Mouse (Mus musculus) CH12.LX (cell line): Measurements from ENCODE around the gene Kctd10. TPM values are rescaled to one million over a fixed set of nuclear protein-coding genes. Genes with fewer than 3 reads are reported as not detected.

Experiments used
- DNase-seq: peaks from one replicate; pipeline ENCODE4 v3.0.0-alpha.2; 2013; ENCODE audit errors: extremely low read depth
- H3K27ac ChIP-seq: 2 replicates; pipeline ENCODE4 v1.5.1; 2012; ENCODE audit warnings: low read depth, mild to moderate bottlenecking, control low read depth, moderate library complexity; ENCODE audit not compliant: insufficient read depth
- H3K27me3 ChIP-seq: replicated peaks from 2 replicates; pipeline ENCODE3; 2012; ENCODE audit warnings: inconsistent platforms
- H3K36me3 ChIP-seq, 2 experiments: replicated peaks in 1 of 2; 2 replicates each; pipeline versions ENCODE3 to v1.6.1; 2012; ENCODE audit warnings: inconsistent platforms in 1 of 2, low read length in 1 of 2, mild to moderate bottlenecking in 1 of 2, mixed read lengths in 1 of 2, moderate library complexity in 1 of 2; ENCODE audit not compliant: control insufficient read depth in 1 of 2, insufficient read depth in 1 of 2
- H3K4me1 ChIP-seq, 2 experiments: 2 replicates each; pipeline ENCODE4 v1.6.1; 2012; ENCODE audit warnings: inconsistent platforms in 1 of 2, moderate library complexity in 1 of 2; ENCODE audit not compliant: insufficient read depth in 2 of 2, control insufficient read depth in 1 of 2
- H3K4me2 ChIP-seq: 2 replicates; pipeline ENCODE4 v1.6.1; 2012; ENCODE audit warnings: low read depth, mild to moderate bottlenecking, control low read depth; ENCODE audit not compliant: poor library complexity, insufficient read depth, severe bottlenecking
- H3K4me3 ChIP-seq, 3 experiments: fragments of 150-350 bp in 1 of 3; sonication (generic) in 1 of 3; replicated peaks in 1 of 3; 2 replicates each; pipeline versions ENCODE3 to v1.5.1; 2011 to 2012; ENCODE audit warnings: low read depth in 2 of 3, low read length in 2 of 3, mild to moderate bottlenecking in 2 of 3, moderate library complexity in 2 of 3, control low read depth in 1 of 3, improper control_type of control experiment in 1 of 3, inconsistent platforms in 1 of 3, mixed read lengths in 1 of 3; ENCODE audit not compliant: poor library complexity in 1 of 3
- H3K79me2 ChIP-seq: replicated peaks from 2 replicates; pipeline ENCODE4 v1.6.1; 2012; ENCODE audit warnings: mild to moderate bottlenecking, moderate library complexity; ENCODE audit not compliant: control insufficient read depth, poor library complexity, insufficient read depth, severe bottlenecking; ENCODE audit errors: extremely low read depth
- H3K9ac ChIP-seq: 2 replicates; pipeline ENCODE4 v1.6.1; 2012; ENCODE audit warnings: low read depth, mild to moderate bottlenecking, control low read depth, moderate library complexity; ENCODE audit not compliant: insufficient read depth
- H3K9me3 ChIP-seq: replicated peaks from 2 replicates; pipeline ENCODE3; 2012; ENCODE audit warnings: low read length, inconsistent platforms, mixed read lengths
- BHLHE40 ChIP-seq: IDR thresholded peaks from 2 replicates; pipeline ENCODE4 v1.6.1; 2011; ENCODE audit warnings: mild to moderate bottlenecking, low read depth, low read length, improper control_type of control experiment
- CTCF ChIP-seq, 2 experiments: IDR thresholded peaks in 1 of 2; conservative IDR thresholded peaks in 1 of 2; 2 replicates each; pipeline ENCODE4 v1.5.1; 2011 to 2012; ENCODE audit warnings: low read depth in 2 of 2, low read length in 2 of 2, improper control_type of control experiment in 1 of 2, inconsistent platforms in 1 of 2, mild to moderate bottlenecking in 1 of 2, moderate library complexity in 1 of 2
- EP300 ChIP-seq: IDR thresholded peaks from 2 replicates; pipeline ENCODE4 v1.6.1; 2011; ENCODE audit warnings: low read length, improper control_type of control experiment
- GABPA ChIP-seq: IDR thresholded peaks from 2 replicates; pipeline ENCODE4 v1.6.1; 2012; ENCODE audit warnings: low read depth, low read length, improper control_type of control experiment, inconsistent platforms; ENCODE audit not compliant: insufficient replicate concordance
- HCFC1 ChIP-seq: IDR thresholded peaks from 2 replicates; pipeline ENCODE4 v1.6.1; 2012; ENCODE audit warnings: low read depth, mild to moderate bottlenecking, inconsistent platforms, low read length, improper control_type of control experiment
- IRF4 ChIP-seq: IDR thresholded peaks from 2 replicates; pipeline ENCODE4 v1.6.1; 2014; ENCODE audit warnings: low read depth, mild to moderate bottlenecking, inconsistent platforms, low read length, improper control_type of control experiment
- MAX ChIP-seq: IDR thresholded peaks from 2 replicates; pipeline ENCODE4 v1.6.1; 2011; ENCODE audit warnings: low read length, improper control_type of control experiment
- MEF2A ChIP-seq: IDR thresholded peaks from 2 replicates; pipeline ENCODE4 v1.6.1; 2014; ENCODE audit warnings: low read depth, mild to moderate bottlenecking, inconsistent platforms, low read length, improper control_type of control experiment, borderline replicate concordance
- MXI1 ChIP-seq: IDR thresholded peaks from 2 replicates; pipeline ENCODE4 v1.6.1; 2011; ENCODE audit warnings: mild to moderate bottlenecking, low read depth, low read length, improper control_type of control experiment
- MYC ChIP-seq: IDR thresholded peaks from 2 replicates; pipeline ENCODE4 v1.6.1; 2011; ENCODE audit warnings: low read depth, mild to moderate bottlenecking, improper control_type of control experiment, low read length
- NELFE ChIP-seq: IDR thresholded peaks from 2 replicates; pipeline ENCODE4 v1.6.1; 2011; ENCODE audit warnings: low read depth, low read length, improper control_type of control experiment
- NRF1 ChIP-seq: IDR thresholded peaks from 2 replicates; pipeline ENCODE4 v1.6.1; 2014; ENCODE audit warnings: low read depth, mild to moderate bottlenecking, inconsistent platforms, low read length, improper control_type of control experiment, moderate library complexity
- PAX5 ChIP-seq: IDR thresholded peaks from 2 replicates; pipeline ENCODE4 v1.6.1; 2012; ENCODE audit warnings: low read length, inconsistent platforms, mixed read lengths
- POLR2A ChIP-seq: IDR thresholded peaks from 2 replicates; pipeline ENCODE4 v1.6.1; 2011; ENCODE audit warnings: low read depth, mild to moderate bottlenecking, improper control_type of control experiment, low read length
- RAD21 ChIP-seq: IDR thresholded peaks from 2 replicates; pipeline ENCODE4 v1.6.1; 2011; ENCODE audit warnings: low read depth, mild to moderate bottlenecking, low read length, improper control_type of control experiment, moderate library complexity
- UBTF ChIP-seq: IDR thresholded peaks from 2 replicates; pipeline ENCODE4 v1.6.1; 2012; ENCODE audit warnings: low read depth, mild to moderate bottlenecking, inconsistent platforms, low read length, improper control_type of control experiment, moderate library complexity
- USF1 ChIP-seq: IDR thresholded peaks from 2 replicates; pipeline ENCODE4 v1.6.1; 2014; ENCODE audit warnings: low read depth, mild to moderate bottlenecking, inconsistent platforms, low read length, improper control_type of control experiment
- ZC3H11A ChIP-seq: IDR thresholded peaks from 2 replicates; pipeline ENCODE4 v1.6.1; 2012; ENCODE audit warnings: low read depth, mild to moderate bottlenecking, inconsistent platforms, low read length, improper control_type of control experiment
- dilution Hi-C: fragments of 300-500 bp; cut with MboI; formaldehyde crosslinking; loops from 2 replicates; pipeline ENCODE4 v1.14.3; 2020; ENCODE audit warnings: low sequenced_read_pairs; ENCODE audit not compliant: extremely low pct_unique_long_range_greater_than_20kb, extremely low pct_ligation_motif_present
- in situ Hi-C: fragments of 300-500 bp; cut with MboI; formaldehyde crosslinking; loops from 3 replicates; pipeline ENCODE4 v1.14.3; 2019; ENCODE audit warnings: low sequenced_read_pairs, low pct_ligation_motif_present, low pct_unique_long_range_greater_than_20kb, mixed read lengths
- polyA plus RNA-seq: library from polyadenylated mRNA; unstranded; fragments of >175 nt; gene quantifications from 2 replicates; pipeline ENCODE4 v1.2.1, GENCODE M21; 2012; ENCODE audit warnings: low read depth; ENCODE audit not compliant: insufficient read length
- total RNA-seq, 2 experiments: library from RNA; depleted of rRNA; stranded (reverse); fragments of 300-350 nt in 1 of 2; fragments of >200 nt in 1 of 2; gene quantifications; 2 replicates each; pipeline ENCODE4 v1.2.3; 2012 to 2014

The Kctd10 gene
- total and polyA plus RNA-seq, 3 experiments: 37.5 to 39.5 (median 39.3) TPM

DNA sequence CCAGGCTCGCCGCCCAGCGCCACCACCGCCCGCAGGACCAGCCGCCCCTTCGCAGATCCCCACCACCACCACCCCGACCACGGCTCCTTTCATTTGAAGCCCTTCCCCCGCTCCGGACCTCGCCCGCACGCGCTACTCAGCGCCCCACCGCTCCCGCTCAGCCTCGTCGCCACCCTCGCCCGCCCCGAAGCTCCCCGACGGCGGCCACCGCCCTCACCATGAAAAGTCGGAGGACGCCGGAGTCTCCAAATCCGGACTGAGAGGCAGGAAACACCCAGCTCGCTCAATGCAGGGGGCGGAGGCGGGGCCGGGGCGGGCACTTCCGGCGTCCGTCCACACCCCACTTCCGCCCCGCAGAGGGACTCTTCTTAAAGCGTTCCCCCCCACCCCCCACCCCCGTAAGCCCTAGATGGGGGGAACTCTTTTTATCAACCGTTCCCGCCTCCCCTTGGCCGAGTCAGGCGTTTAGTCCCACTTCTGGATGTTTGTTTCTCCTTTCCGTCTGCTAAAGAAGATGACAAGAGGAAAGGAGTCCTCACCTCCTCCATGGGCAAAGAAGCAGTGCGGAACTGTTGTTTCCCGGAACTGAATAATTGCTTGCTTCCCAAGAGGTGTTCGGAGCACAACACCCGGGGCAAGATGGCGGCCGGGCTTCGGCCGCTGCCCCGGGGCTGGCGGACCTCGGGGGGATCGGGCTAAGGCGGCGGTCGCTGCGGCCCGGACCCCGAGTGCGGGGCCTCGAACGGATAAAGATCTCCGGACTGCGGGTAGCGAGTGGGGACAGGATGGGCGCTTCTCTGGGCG, at the start of gene Kctd10, which contains the start of gene Ube3b (continued):
- no peak for TF ChIP-seq USF1

DNA sequence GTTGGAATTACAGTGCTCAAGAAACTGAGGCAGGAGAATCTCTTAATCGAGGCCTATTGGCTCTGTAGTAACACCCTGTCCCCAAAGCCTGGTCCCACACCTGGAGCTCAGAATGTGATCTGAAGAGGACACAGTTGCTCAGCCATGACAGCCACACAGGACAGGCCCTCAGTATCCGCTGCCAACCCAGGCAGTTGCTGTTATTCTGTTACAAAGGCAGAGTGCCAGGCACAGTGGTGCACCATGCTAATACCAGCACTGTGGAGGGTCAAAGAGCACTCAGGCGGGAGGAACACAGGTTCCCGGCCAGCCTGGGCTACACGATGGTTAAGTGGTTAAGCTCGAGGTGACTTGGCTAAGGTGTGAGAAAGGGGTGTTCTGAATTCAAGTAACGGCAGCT, 49.5 kb upstream of the Kctd10 start:
- Histone ChIP-seq H3K4me3 (no peak overlapping the region), H3K9me3 (peaks cover 4% of the 10 kb centered on the region), H3K4me2 (no peak overlapping the region), H3K27ac (no peak overlapping the region), H3K79me2 (no peaks in the 10 kb centered on the region), H3K36me3 (peaks cover 0 to 24% of the 10 kb centered on the region in 2 experiments), H3K9ac (no peak overlapping the region), H3K27me3 (no peaks in the 10 kb centered on the region), H3K4me1 (peaks cover 0 to 12% of the 10 kb centered on the region in 2 experiments; a peak in 2 of 4 replicates)
- dilution Hi-C loops (no loop called here), in situ Hi-C loops (no loop called here)
- DNase-seq: no peak
- TF ChIP-seq MAX (no peak), POLR2A (no peak), PAX5 (no peak)

- H3K9me3 ChIP-seq: peaks cover 4% of the 10 kb centered on the region
- no peak overlapping the region for H3K4me3 ChIP-seq
- TF ChIP-seq ZC3H11A: no peak
- no peak for TF ChIP-seq HCFC1
- TF ChIP-seq IRF4: no peak
- TF ChIP-seq GABPA: no peak
- TF ChIP-seq POLR2A: no peak
- TF ChIP-seq MEF2A: no peak
- TF ChIP-seq PAX5: no peak
- TF ChIP-seq MXI1: no peak
- TF ChIP-seq NELFE: no peak
- no peak for TF ChIP-seq UBTF
- TF ChIP-seq EP300: no peak
- no peak for TF ChIP-seq MYC
- TF ChIP-seq NRF1: no peak
- no peak for TF ChIP-seq BHLHE40
- TF ChIP-seq CTCF (conservative IDR thresholded peaks at IDR 0.05 in 1 of 2, IDR thresholded peaks at IDR 0.05 in 1 of 2; ENCODE audit: low read depth in 2 of 2, low read length in 2 of 2): no peak
- no peak for TF ChIP-seq RAD21
- dilution Hi-C loops: no loop called here
- in situ Hi-C loops: no loop called here
- no peak overlapping the region for H3K27ac ChIP-seq
- H3K4me2 ChIP-seq: no peak overlapping the region
- H3K79me2 ChIP-seq: no peaks in the 10 kb centered on the region
- H3K9ac ChIP-seq: no peak overlapping the region
- no peaks in the 10 kb centered on the region for H3K27me3 ChIP-seq
- H3K4me1 ChIP-seq: peaks cover 0 to 7% of the 10 kb centered on the region in 2 experiments; a peak in 2 of 4 replicates
- DNase-seq: no peak
- H3K36me3 ChIP-seq: peaks cover 0 to 14% of the 10 kb centered on the region in 2 experiments
These were observed 48.3 kb upstream of the Kctd10 start for GRCm38 (mm10) chr5:114428621-114429020.
